Mouse (Mus musculus): ENCODE measurements around the gene Lfng.

DNA sequence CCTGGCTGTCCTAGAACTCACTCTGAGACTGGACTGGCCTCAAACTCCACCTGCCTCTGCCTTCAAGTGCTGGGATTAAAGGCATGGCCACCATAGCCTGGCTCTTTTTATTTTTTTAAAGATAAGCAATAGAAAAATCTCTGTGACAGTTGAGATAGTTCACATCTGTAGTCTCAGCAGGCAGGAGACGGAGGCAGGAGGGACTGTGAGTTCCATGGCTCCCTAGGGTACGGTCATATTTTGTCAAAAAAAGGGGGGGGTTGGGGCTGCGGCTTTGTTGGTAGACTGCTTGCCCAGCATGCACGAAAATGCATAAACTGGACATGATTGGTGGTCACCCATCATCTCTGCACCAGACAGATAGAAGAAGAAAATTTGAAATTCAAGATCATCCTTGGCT, 35.9 kb upstream of the Lfng start:
- TF ChIP-seq POLR2A (IDR thresholded peaks at IDR 0.05; ENCODE audit: borderline replicate concordance, insufficient read depth, low read length), result no peak
- TF ChIP-seq CTCF (IDR thresholded peaks at IDR 0.05; ENCODE audit: borderline replicate concordance, insufficient read depth, low read depth, low read length), result no peak

Measured in cerebellum, adult 2 months (tissue).